Mouse (Mus musculus) intestine, embryonic 15.5 days (tissue): ENCODE measurements at regions not wholly inside any gene's neighbourhood (a gene's known extent, or its start where the extent isn't known, plus 50 kb on each side); places are given as distances from the start of the nearest gene placed in this dataset.
A peak's percentile ranks its signal among the peaks of the same experiment; 100 is the strongest.

Source experiments
- ATAC-seq: fragments of 200-750 bp; cut with Nextera tagmentation; 2 replicates; pipeline ENCODE4 v1.8.0; 2017; ENCODE audit warnings: moderate TSS enrichment, moderate library complexity
- H3K27ac ChIP-seq: fragments of 300-500 bp; sonication (generic); 2 replicates; pipeline ENCODE4 v1.5.1; 2015; ENCODE audit warnings: mild to moderate bottlenecking, inconsistent platforms
- H3K27me3 ChIP-seq: fragments of 300-500 bp; sonication (generic); replicated peaks from 2 replicates; pipeline ENCODE4 v1.6.1; 2015; ENCODE audit warnings: inconsistent platforms
- H3K36me3 ChIP-seq: fragments of 300-500 bp; sonication (generic); 2 replicates; pipeline ENCODE4 v1.6.1; 2015; ENCODE audit warnings: inconsistent platforms
- H3K4me1 ChIP-seq: fragments of 300-500 bp; sonication (generic); replicated peaks from 2 replicates; pipeline ENCODE4 v1.6.1; 2015; ENCODE audit warnings: inconsistent platforms
- H3K4me2 ChIP-seq: fragments of 300-500 bp; sonication (generic); replicated peaks from 2 replicates; pipeline ENCODE4 v1.6.1; 2015; ENCODE audit warnings: mild to moderate bottlenecking, inconsistent platforms
- H3K4me3 ChIP-seq: fragments of 300-500 bp; sonication (generic); replicated peaks from 2 replicates; pipeline ENCODE4 v1.5.1; 2015; ENCODE audit warnings: inconsistent platforms
- H3K9ac ChIP-seq: fragments of 300-500 bp; sonication (generic); 2 replicates; pipeline ENCODE4 v1.6.1; 2015; ENCODE audit warnings: inconsistent platforms
- H3K9me3 ChIP-seq: fragments of 300-500 bp; sonication (generic); 2 replicates; pipeline ENCODE4 v1.6.1; 2016; ENCODE audit warnings: inconsistent platforms
- WGBS: fragments of 180-500 bp; shearing (Covaris S2); methylation state at CpG from one replicate; pipeline ENCODE4 v1.1.7; 2015; 5-methylcytosine and 5-hydroxymethylcytosine counted together

- WGBS, result 77% methylated on average over 6 of the region's 6 CpGs
- Histone ChIP-seq H3K9me3 (no peaks in the 10 kb centered on the region), H3K4me1 (no peaks in the 10 kb centered on the region; the same call in 1 of the 2 replicates), H3K27ac (no peak overlapping the region), H3K4me3 (no peak overlapping the region), H3K4me2 (no peak overlapping the region), H3K9ac (no peak overlapping the region), H3K27me3 (no peaks in the 10 kb centered on the region), H3K36me3 (no peaks in the 10 kb centered on the region)
- ATAC-seq, result no peak
These were observed 62.5 kb downstream of the Arrdc4 start for GRCm38 (mm10) chr7:68686396-68687139.

DNA sequence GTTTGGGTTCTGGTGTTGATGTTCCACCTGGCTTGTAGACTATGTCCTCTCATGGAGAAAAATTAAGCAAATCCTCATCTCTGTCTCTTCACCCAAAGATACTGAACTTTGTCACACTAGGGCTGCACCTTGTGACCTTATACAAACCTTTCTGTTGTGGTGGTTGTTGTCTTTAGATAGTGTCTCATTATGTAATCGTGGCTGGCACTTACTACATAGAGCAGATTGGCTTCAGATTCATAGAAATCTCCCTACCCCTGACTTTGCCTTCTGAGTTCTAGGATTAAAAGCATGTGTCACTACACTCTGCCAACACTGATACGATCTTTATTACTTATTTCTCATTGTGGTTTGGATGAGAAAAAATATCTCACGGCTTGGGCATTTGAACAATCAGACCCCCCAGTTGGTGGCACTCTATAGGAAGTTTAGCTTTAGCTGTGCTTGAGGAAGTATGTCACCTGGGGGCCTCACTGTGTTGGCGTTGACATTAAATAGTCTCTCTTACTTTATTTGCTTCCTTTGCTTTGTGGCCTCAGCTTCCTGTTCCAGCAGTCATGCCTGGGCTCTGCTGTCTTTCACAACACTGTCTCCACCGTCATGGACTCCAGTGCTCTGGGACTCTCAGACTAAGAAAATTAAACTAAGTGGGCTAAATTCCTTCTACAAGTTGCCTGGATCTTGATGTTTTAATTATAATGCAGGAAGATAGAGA is 66.0 kb downstream of the Arrdc4 start:
- H3K4me1 ChIP-seq, result no peaks in the 10 kb centered on the region; the same call in 1 of the 2 replicates
- 62% methylated on average over 5 of the region's 5 CpGs for WGBS
- no peaks in the 10 kb centered on the region for H3K9me3 ChIP-seq
- no peak overlapping the region for H3K27ac ChIP-seq
- H3K4me2 ChIP-seq, result no peak overlapping the region
- ATAC-seq, result no peak; the same call in 1 of the 2 replicates
- H3K4me3 ChIP-seq, result no peak overlapping the region
- H3K36me3 ChIP-seq, result no peaks in the 10 kb centered on the region
- H3K9ac ChIP-seq, result no peak overlapping the region
- H3K27me3 ChIP-seq, result no peaks in the 10 kb centered on the region

GRCm38 (mm10) chr7:68682318-68682728 is 66.7 kb downstream of the Arrdc4 start:
- no peaks in the 10 kb centered on the region for H3K27me3 ChIP-seq
- H3K9me3 ChIP-seq, result no peaks in the 10 kb centered on the region
- WGBS, result 65% methylated on average over 6 of the region's 6 CpGs
- no peak overlapping the region for H3K4me2 ChIP-seq
- H3K36me3 ChIP-seq, result no peaks in the 10 kb centered on the region
- no peaks in the 10 kb centered on the region; the same call in 1 of the 2 replicates for H3K4me1 ChIP-seq
- H3K27ac ChIP-seq, result no peak overlapping the region
- H3K4me3 ChIP-seq, result no peak overlapping the region
- ATAC-seq, result peak; percentile 66
- H3K9ac ChIP-seq, result no peak overlapping the region

GRCm38 (mm10) chr7:68679770-68680169 is 69.3 kb downstream of the Arrdc4 start:
- Histone ChIP-seq H3K9me3 (no peaks in the 10 kb centered on the region), H3K27me3 (no peaks in the 10 kb centered on the region), H3K4me2 (no peak overlapping the region), H3K27ac (no peak overlapping the region), H3K9ac (no peak overlapping the region), H3K4me3 (no peak overlapping the region), H3K4me1 (no peaks in the 10 kb centered on the region), H3K36me3 (no peaks in the 10 kb centered on the region)
- no peak for ATAC-seq
- 87% methylated on average over 3 of the region's 3 CpGs for WGBS

DNA sequence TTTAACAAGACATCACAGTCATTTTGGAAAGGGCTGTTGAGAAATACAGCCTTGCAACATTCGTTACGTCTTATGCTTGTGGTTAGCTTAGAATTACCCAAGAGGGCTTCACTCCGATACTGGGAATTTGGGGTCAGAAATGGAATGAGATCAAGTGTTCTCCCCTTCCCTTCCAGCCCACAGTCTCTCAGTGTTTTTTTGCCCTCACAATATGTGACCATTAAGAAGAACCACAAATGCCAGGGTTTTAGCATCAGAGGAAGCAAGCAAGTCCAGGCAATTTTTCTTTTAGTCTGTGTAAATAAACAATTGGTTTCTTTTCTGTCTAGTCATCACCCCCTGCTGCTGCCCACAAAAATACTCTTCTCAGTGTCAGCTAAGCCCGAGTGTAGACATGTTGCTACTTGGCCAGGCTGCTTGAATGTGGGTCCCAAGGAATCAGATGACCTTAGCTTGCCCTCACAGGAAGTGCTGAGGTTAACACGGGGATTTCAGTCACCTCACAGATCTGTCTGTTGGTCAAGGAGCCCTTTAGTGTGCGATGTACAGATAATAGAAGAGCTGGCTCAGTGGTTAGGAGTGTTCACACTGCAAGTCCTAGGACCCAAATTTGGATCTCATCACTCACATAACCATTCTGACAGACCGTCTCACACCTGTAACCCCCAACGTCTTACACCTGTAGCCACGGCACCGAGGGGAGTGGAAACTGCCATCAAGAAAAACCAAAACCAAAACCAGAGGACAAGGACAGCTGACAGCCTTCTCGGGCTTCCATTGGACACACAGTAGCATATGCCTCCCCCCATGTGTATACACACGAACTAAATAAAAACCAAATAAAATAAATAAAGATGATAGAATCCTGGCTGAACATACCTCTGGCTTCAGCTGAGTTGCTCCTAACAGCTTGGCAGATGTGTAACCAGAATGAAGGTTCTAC is 81.0 kb downstream of the Arrdc4 start:
- H3K4me3 ChIP-seq, result no peak overlapping the region
- no peaks in the 10 kb centered on the region for H3K9me3 ChIP-seq
- H3K36me3 ChIP-seq, result no peaks in the 10 kb centered on the region
- H3K27ac ChIP-seq, result no peak overlapping the region
- WGBS, result 75% methylated on average over 12 of the region's 12 CpGs
- no peak overlapping the region for H3K4me2 ChIP-seq
- no peaks in the 10 kb centered on the region for H3K4me1 ChIP-seq
- H3K27me3 ChIP-seq, result no peaks in the 10 kb centered on the region
- no peak for ATAC-seq
- H3K9ac ChIP-seq, result no peak overlapping the region

DNA sequence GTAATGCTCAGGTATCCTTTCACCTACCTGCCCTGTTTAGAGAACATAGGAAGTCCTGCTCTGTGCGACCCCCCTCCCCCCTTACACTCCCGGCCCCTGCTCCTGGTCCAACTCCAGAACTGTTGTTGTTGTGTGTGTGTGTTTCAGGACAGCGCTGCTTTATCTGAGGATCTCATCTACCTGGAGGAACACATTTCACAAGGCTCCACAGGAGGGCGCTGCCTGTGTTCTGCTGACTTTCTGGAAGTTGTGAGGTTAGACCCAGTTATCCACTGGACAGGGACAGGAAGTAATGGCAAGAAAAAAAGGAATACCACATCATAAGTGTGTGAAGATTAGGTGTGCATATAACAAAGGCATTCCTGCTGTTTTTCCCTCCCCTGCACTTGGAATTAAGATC is 81.8 kb downstream of the Arrdc4 start:
- 59% methylated on average over 4 of the region's 4 CpGs for WGBS
- Histone ChIP-seq H3K9ac (no peak overlapping the region), H3K4me3 (no peak overlapping the region), H3K27me3 (no peaks in the 10 kb centered on the region), H3K4me2 (no peak overlapping the region), H3K4me1 (no peaks in the 10 kb centered on the region), H3K9me3 (no peaks in the 10 kb centered on the region), H3K27ac (no peak overlapping the region), H3K36me3 (no peaks in the 10 kb centered on the region)
- ATAC-seq, result no peak

DNA sequence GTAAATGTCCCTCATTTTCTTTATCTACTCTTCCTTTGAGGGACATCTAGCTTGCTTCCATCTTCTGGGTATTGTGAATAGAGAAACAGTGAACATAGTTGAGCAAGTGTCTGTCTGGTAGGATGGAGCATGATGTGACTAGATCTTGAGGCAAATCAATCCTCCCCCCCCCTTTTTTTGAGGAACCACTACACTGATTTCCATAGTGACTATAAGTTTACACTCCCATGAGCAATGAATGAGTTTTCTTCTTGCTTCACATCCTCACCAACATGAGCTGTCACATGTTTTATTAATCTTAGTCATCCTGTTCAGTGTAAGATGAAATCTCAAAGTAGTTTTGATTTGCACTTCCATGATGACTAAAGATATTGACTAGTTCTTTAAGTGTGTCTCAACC is 92.7 kb downstream of the Arrdc4 start:
- Histone ChIP-seq H3K4me1 (no peaks in the 10 kb centered on the region), H3K4me2 (no peak overlapping the region), H3K27me3 (no peaks in the 10 kb centered on the region), H3K9me3 (no peaks in the 10 kb centered on the region), H3K27ac (no peak overlapping the region), H3K36me3 (no peaks in the 10 kb centered on the region), H3K4me3 (no peak overlapping the region), H3K9ac (no peak overlapping the region)
- no peak for ATAC-seq

DNA sequence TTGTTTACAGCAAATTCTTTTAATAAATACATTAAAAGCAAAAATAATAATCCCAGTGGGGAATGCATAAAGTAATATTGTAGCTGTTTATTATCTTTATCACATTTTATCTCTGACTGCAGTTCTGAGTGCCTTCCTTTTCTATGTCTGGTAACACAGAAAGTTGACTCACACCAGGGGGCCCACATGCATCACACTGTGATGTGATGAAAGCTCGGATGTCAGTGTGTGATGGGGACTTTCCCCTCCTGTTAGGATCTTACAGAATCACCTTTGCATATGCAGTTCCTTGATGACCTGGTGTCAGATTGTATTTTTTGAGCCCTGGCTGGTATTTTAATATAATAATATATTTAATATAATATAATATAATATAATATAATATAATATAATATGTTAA is 95.5 kb downstream of the Arrdc4 start:
- Histone ChIP-seq H3K4me2 (no peak overlapping the region), H3K9ac (no peak overlapping the region)
- WGBS, result 56% methylated on average over 1 of the region's 1 CpGs

GRCm38 (mm10) chr7:68651418-68651817 is 97.6 kb downstream of the Arrdc4 start:
- no peak for ATAC-seq
- H3K4me3 ChIP-seq, result no peak overlapping the region
- 66% methylated on average over 4 of the region's 4 CpGs for WGBS
- no peaks in the 10 kb centered on the region for H3K36me3 ChIP-seq
- no peaks in the 10 kb centered on the region for H3K4me1 ChIP-seq
- no peak overlapping the region for H3K4me2 ChIP-seq
- H3K9me3 ChIP-seq, result no peaks in the 10 kb centered on the region
- no peaks in the 10 kb centered on the region for H3K27me3 ChIP-seq
- H3K27ac ChIP-seq, result no peak overlapping the region
- no peak overlapping the region for H3K9ac ChIP-seq

More for the DNA sequence above, 95.5 kb downstream of the Arrdc4 start:
- no peak overlapping the region for H3K4me3 ChIP-seq
- no peak for ATAC-seq
- no peaks in the 10 kb centered on the region for H3K4me1 ChIP-seq
- no peaks in the 10 kb centered on the region for H3K36me3 ChIP-seq
- no peaks in the 10 kb centered on the region for H3K27me3 ChIP-seq
- H3K9me3 ChIP-seq, result no peaks in the 10 kb centered on the region
- H3K27ac ChIP-seq, result no peak overlapping the region

DNA sequence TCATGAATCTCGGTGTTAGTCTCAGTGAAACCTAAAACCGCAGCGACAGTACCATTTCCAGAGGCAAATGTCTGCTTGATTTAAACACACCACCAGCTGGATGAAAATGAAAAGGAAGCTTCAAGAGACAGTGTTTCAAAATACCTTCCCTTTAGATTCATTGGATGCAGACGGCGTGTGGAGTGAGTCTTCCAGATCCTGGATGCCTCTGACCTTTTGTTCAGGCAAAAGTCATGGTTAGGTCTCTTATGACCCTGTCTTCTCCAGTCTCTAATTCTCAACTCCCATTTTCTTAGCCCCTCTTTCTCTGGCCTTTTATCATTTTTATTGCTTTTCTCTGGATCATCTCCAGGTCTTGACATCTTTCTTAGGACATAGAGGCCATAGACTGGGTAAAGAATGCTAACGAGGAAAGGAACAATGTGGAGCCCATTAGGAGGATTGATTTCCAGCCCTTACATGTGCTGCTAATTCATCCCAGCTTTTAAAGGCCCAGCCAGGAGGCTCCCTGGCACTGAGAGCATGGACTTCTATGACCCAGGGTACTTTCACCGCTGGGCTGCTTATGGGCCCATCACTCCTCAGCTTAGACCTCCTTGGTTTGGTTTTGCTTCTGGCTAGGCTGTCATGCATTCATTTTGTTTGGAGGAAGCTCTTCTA is 111.4 kb downstream of the Arrdc4 start:
- H3K36me3 ChIP-seq, result no peaks in the 10 kb centered on the region
- no peaks in the 10 kb centered on the region for H3K27me3 ChIP-seq
- no peak overlapping the region for H3K9ac ChIP-seq
- 63% methylated on average over 7 of the region's 7 CpGs for WGBS
- H3K27ac ChIP-seq, result no peak overlapping the region
- no peaks in the 10 kb centered on the region for H3K4me1 ChIP-seq
- no peak for ATAC-seq
- no peak overlapping the region for H3K4me2 ChIP-seq
- no peaks in the 10 kb centered on the region for H3K9me3 ChIP-seq
- no peak overlapping the region for H3K4me3 ChIP-seq

DNA sequence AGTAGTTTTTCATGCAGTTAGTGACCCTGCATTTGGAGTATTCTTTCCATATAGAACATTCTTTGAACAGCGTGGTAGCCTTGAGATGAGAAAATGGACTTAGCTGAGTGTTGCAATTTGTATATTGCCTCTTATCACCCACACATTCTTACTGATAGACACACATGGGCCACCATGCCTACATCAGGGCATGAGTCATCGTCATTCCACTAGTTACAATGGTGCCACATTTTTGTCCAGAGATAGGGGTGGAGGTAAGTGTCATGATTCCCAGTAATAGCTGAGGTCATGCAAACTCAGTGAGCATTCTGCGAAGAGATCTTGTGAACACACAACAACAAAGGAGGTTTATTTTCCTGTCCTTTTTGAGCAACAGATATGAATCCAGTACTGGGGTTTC is 128.0 kb downstream of the Arrdc4 start:
- WGBS, result 85% methylated on average over 3 of the region's 3 CpGs
- ATAC-seq, result 0 out of 2 replicates have a peak, but pooled peaks have one; percentile 23
- no peak overlapping the region for H3K4me2 ChIP-seq
- H3K36me3 ChIP-seq, result no peaks in the 10 kb centered on the region
- H3K9ac ChIP-seq, result no peak overlapping the region
- H3K27me3 ChIP-seq, result no peaks in the 10 kb centered on the region
- H3K4me3 ChIP-seq, result no peak overlapping the region
- H3K27ac ChIP-seq, result no peak overlapping the region
- no peaks in the 10 kb centered on the region for H3K4me1 ChIP-seq
- no peaks in the 10 kb centered on the region for H3K9me3 ChIP-seq

DNA sequence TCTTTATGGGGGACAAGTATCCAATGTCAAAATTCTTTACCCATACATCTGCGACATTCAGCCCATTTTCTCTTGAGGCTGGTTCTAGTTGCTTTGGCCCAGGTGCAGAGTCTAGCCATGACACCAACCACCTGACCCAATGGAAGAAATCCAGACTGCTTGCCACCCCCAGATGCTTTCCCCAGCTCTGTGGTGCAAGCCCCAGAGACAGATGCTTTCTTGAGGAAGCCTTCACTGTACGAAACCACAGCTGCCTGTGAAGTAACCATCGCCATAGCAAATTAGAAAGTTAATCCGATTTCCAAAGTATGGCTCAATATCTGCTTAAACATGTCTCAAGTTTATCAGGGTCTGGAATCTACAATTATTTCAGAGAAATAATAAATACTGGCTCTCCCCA is 138.5 kb downstream of the Arrdc4 start:
- Histone ChIP-seq H3K9ac (no peak overlapping the region), H3K9me3 (no peaks in the 10 kb centered on the region)
- WGBS, result 85% methylated on average over 4 of the region's 4 CpGs

More for the DNA sequence above, 138.5 kb downstream of the Arrdc4 start:
- Histone ChIP-seq H3K36me3 (no peaks in the 10 kb centered on the region), H3K27me3 (no peaks in the 10 kb centered on the region), H3K27ac (no peak overlapping the region), H3K4me1 (no peaks in the 10 kb centered on the region), H3K4me2 (no peak overlapping the region), H3K4me3 (no peak overlapping the region)
- no peak for ATAC-seq
